Mouse (Mus musculus) macrophage (primary cell): ENCODE measurements around the gene Dhx30. TPM values are rescaled to one million over a fixed set of nuclear protein-coding genes. Genes with fewer than 3 reads are reported as not detected.

Experiments
- H3K27ac ChIP-seq: fragments of 350-480 bp; formaldehyde crosslinking; 2 replicates; pipeline ENCODE4 v1.9.0; 2021
- H3K36me3 ChIP-seq: fragments of 350-480 bp; formaldehyde crosslinking; 2 replicates; pipeline ENCODE4 v1.9.0; 2021; ENCODE audit errors: inconsistent target
- H3K4me3 ChIP-seq: fragments of 350-480 bp; formaldehyde crosslinking; 2 replicates; pipeline ENCODE4 v1.9.0; 2021; ENCODE audit errors: inconsistent target
- H3K79me2 ChIP-seq: fragments of 350-480 bp; formaldehyde crosslinking; 2 replicates; pipeline ENCODE4 v1.9.0; 2021; ENCODE audit errors: inconsistent target
- WGBS: methylation state at CpG from one replicate; pipeline ENCODE4 v1.1.7; 2026; ENCODE audit warnings: inconsistent platforms; ENCODE audit not compliant: missing documents; 5-methylcytosine and 5-hydroxymethylcytosine counted together
- polyA plus RNA-seq: library from polyadenylated mRNA; stranded (reverse); fragments of 250-400 nt; gene quantifications from 3 replicates; pipeline ENCODE4 v1.2.4, GENCODE M21; 2018; ENCODE audit warnings: inconsistent platforms

Dhx30 gene
- polyA plus RNA-seq, 1 experiment from 2014 or later = 22.5 TPM

- Histone ChIP-seq H3K79me2 (peaks cover 20% of the 10 kb centered on the region; the same call in 1 of the 2 replicates), H3K27ac (no peak overlapping the region), H3K4me3 (no peak overlapping the region), H3K36me3 (no peaks in the 10 kb centered on the region)
Measured at GRCm38 (mm10) chr9:110047260-110047659, 70.4 kb downstream of the Dhx30 start.

- Histone ChIP-seq H3K4me3 (no peak overlapping the region), H3K79me2 (peaks cover 26% of the 10 kb centered on the region; the same call in 1 of the 2 replicates), H3K27ac (no peak overlapping the region), H3K36me3 (no peaks in the 10 kb centered on the region)
Measured at GRCm38 (mm10) chr9:110045763-110046377, 71.8 kb downstream of the Dhx30 start.

- no peak overlapping the region for H3K4me3 ChIP-seq
- H3K27ac ChIP-seq = no peak overlapping the region
- H3K36me3 ChIP-seq = no peaks in the 10 kb centered on the region
- H3K79me2 ChIP-seq = peaks cover 26% of the 10 kb centered on the region; the same call in 1 of the 2 replicates
- WGBS = 100% methylated on average over 4 of the region's 4 CpGs
Measured at GRCm38 (mm10) chr9:110044373-110044772, 73.3 kb downstream of the Dhx30 start.

- H3K4me3 ChIP-seq = no peak overlapping the region
- H3K36me3 ChIP-seq = peaks cover 20% of the 10 kb centered on the region
- peak overlapping the region; percentile 86 for H3K27ac ChIP-seq
- H3K79me2 ChIP-seq = peaks cover 17% of the 10 kb centered on the region; the same call in 1 of the 2 replicates
- WGBS = 61% methylated on average over 2 of the region's 2 CpGs
Measured at GRCm38 (mm10) chr9:110038485-110038884, 79.1 kb downstream of the Dhx30 start.

GRCm38 (mm10) chr9:110037895-110038294 is 79.7 kb downstream of the Dhx30 start:
- Histone ChIP-seq H3K4me3 (no peak overlapping the region), H3K79me2 (peaks cover 11% of the 10 kb centered on the region; the same call in 1 of the 2 replicates), H3K36me3 (peaks cover 20% of the 10 kb centered on the region), H3K27ac (peak overlapping the region; percentile 86)
- WGBS = 0% methylated on average over 8 of the region's 8 CpGs

- H3K36me3 ChIP-seq = peaks cover 28% of the 10 kb centered on the region
- WGBS = 97% methylated on average over 4 of the region's 4 CpGs
- no peaks in the 10 kb centered on the region for H3K79me2 ChIP-seq
- no peak overlapping the region for H3K4me3 ChIP-seq
- no peak overlapping the region for H3K27ac ChIP-seq
Measured at GRCm38 (mm10) chr9:110035091-110035490, 82.5 kb downstream of the Dhx30 start.

Other genes starting within 250 kb of the Dhx30 start
- gene Cdc25a, start 242.3 kb downstream of the Dhx30 start, polyA plus RNA-seq = 6.2 to 15.8 TPM (median 6.5 TPM) in 3 replicates
- 55.4 to 76.9 TPM (median 66.0 TPM) in 3 replicates for gene Map4, start 186.4 kb downstream of the Dhx30 start, polyA plus RNA-seq
- 20.5 to 39.6 TPM (median 35.3 TPM) in 3 replicates for gene Smarcc1, start 122 bp downstream of the Dhx30 start, polyA plus RNA-seq
- gene Cspg5, start 126.0 kb upstream of the Dhx30 start, polyA plus RNA-seq = 0.06 to 0.24 TPM (median 0.18 TPM) in 3 replicates
- 1.6 to 7.4 TPM (median 4.7 TPM) in 3 replicates for gene Elp6, start 187.3 kb upstream of the Dhx30 start, polyA plus RNA-seq
- gene Scap, start 215.5 kb upstream of the Dhx30 start, polyA plus RNA-seq = 19.4 to 24.3 TPM (median 20.9 TPM) in 3 replicates